Mouse (Mus musculus): ENCODE measurements around the gene Cx3cl1.

Cx3cl1 gene

GRCm38 (mm10) chr8:94801293-94802095 is 29.7 kb downstream of the Cx3cl1 start:
- DNase-seq (ENCODE audit: low spot score), result peak; percentile 63

- no peak for DNase-seq (ENCODE audit: low spot score)
Observed at GRCm38 (mm10) chr8:94802375-94802774, 30.6 kb downstream of the Cx3cl1 start.

GRCm38 (mm10) chr8:94803551-94803950 is 31.7 kb downstream of the Cx3cl1 start:
- no peak for DNase-seq (ENCODE audit: low spot score)

DNA sequence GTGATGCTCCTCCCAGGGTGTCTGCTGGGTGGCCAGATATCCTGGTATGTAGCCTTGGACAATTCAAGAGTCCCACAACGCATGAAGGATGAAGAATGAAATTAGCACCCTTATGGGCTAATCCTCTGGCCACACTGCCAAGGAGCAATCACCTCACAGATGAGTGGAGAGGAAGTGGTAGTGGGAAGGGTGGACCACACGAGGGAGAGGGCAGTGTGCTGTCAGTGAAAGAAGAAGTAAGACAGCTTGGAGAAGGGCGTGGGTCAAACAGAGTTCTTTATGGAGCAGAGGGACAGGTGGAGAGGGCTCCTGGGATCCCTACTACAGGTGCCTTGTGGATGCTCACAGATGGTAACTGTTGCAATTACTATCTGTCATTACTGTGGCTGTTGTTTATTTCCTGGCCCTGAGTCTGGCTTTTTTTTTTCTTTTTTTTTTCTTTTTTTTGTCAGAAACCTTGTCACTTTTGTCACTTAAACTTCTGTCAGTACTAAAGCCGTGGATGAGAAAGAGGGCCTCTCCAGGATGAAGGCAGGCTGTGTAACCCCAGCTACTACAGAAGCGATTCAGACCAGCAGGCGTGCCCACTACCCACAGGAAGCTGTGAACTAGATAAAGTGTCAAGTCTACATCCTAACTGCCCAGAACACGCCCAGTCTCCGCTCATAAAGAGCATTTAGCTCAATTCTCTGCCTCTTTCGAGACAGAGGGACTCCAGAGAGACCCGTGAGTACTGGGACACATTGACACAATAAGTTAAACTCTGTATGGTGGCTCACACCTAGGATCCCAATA is 32.9 kb downstream of the Cx3cl1 start:
- DNase-seq (ENCODE audit: low spot score), result no peak

- DNase-seq (ENCODE audit: low spot score), result no peak
Observed at GRCm38 (mm10) chr8:94805811-94806210, 34.0 kb downstream of the Cx3cl1 start.

DNA sequence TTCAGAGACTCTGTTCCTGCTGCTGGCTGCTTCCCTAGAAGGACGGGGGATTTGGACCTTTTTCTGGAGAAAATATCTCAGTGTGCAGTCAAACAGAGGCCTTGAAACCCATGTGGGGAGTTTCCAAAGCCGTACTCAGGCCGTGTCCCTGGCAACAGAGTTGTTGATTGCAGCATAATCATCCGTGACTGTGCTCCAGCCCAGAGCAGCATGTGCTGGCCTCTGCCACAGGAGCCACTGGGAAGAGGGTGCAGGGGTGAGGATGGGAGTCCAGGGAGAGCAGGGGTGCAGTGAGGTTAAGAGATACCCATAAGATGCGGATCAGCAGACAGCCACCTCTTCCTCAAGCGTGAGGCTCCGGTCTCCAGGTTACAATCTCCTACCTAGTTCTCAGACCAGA is 35.7 kb downstream of the Cx3cl1 start:
- no peak for DNase-seq (ENCODE audit: low spot score)

DNA sequence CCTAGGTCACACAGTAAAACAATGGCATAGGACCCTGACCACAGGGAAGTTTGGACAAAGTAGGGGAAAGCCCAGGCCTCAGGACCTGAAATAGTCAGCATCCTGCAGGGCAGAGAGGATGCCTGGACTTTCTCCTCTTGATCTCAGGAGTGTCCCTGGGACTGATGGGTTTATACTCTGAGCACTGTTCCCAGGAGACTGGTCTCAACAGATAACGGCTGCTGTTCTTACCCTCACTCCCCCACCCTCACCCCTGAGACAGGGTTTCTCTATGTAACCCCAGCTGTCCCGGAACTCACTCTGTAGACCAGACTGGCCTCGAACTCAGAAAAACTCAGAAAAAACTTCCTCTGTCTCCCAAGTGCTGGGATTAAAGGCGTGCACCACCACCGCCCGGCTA is 36.6 kb downstream of the Cx3cl1 start:
- no peak for DNase-seq (ENCODE audit: low spot score)

DNA sequence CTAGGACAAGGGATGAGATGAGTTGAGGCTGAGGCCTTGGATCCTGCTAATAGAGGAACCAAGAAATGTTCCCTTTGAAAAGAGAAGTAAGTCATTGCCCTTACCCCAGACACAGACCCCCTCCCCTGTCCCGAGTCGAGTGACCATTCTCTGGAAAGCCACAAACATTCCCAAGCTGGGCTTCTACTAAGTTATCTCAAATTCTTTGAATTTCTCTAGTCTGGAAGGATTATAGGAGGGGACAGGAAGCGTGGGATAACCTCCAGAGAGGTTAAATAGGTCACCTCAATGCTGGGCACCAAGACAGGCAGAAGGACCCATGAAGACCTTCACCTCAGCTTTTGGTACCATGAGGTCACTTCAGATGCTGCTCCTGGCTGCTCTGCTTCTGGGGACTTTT is 38.3 kb downstream of the Cx3cl1 start, which contains the start of gene Ccl17:
TSS of gene Ccl17 (plus strand) at position 301 of the 400 bp plus-strand sequence.
- no peak for DNase-seq (ENCODE audit: low spot score)

DNA sequence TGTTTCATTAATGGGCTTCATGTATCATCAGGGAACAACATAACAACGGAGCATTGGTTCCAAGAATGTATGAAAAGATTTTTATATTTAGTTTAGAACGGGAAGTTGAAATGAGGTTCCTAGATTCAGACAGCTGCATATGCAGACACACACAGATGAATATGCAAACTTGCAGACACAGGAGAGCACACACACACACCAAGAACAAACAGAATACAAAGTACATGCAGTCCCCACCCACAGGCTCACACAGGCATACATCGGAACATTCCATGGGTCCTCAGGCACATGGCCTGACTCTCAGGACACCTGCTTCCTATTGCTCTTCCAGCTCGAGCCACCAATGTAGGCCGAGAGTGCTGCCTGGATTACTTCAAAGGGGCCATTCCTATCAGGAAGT is 39.0 kb downstream of the Cx3cl1 start:
- DNase-seq (ENCODE audit: low spot score), result no peak

DNA sequence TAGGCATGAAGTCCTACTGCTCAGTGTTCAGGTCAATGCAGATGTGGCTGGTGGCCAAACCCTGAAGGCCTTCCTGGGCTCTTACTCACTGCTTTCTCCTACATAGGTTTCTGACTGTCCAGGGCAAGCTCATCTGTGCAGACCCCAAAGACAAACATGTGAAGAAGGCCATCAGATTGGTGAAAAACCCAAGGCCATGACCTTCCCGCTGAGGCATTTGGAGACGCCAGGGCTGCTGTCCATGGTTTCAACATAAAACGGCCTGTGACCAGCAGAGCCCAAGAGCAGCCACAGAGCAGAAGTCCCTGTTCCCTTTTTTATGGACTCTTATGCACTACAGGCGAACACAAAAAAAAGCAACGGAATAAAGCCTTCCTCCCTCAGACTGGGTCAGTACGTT is 39.8 kb downstream of the Cx3cl1 start:
- DNase-seq (ENCODE audit: low spot score), result no peak

- peak; percentile 90 for DNase-seq (ENCODE audit: low spot score)
Observed at GRCm38 (mm10) chr8:94812645-94813098, 40.9 kb downstream of the Cx3cl1 start.

GRCm38 (mm10) chr8:94814556-94814955 is 42.7 kb downstream of the Cx3cl1 start:
- DNase-seq (ENCODE audit: low spot score), result no peak

DNA sequence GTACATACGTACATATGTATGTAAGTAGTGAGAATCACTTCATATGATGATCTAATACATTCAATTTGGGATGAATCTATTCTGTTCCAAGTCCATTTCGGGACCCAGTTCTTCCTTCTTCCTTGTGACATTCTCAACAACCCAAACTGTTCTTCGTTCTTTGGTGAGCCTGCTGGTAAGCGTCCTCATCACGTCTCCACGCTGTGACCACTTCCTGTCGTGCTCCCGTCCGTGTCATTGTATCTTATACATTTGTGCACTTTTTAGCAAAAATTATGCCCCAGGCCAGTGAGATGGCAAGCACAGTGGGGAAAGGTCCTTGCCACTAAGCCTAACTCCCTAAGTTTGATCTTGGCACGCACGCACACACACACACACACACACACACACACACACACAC is 46.1 kb downstream of the Cx3cl1 start:
- no peak for DNase-seq (ENCODE audit: low spot score)

- no peak for DNase-seq (ENCODE audit: low spot score)
Observed at GRCm38 (mm10) chr8:94819671-94820179, 47.9 kb downstream of the Cx3cl1 start.

DNA sequence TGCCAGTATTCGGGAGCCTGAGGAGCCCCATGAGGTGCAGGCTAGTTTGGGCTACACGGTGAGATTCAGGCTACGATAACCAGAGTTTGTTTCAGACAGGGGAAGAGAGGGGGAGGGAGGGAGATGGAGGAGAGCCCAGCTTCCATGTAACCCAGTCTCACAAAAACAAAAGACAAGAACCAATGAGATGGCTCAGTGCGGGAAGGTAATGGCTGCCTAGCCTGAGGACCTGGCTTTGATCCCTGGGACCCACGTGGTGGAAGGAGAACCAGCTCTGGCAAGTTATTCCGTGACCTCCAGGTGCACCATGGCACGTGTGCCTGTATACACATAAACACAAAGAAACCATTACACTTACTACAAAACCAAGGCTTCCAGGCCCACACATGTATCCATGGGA is 48.7 kb downstream of the Cx3cl1 start:
- DNase-seq (ENCODE audit: low spot score), result no peak

- DNase-seq (ENCODE audit: low spot score), result no peak
Observed at GRCm38 (mm10) chr8:94821381-94821780, 49.6 kb downstream of the Cx3cl1 start.

- DNase-seq (ENCODE audit: low spot score), result peak; percentile 57
Observed at GRCm38 (mm10) chr8:94822637-94823560, 51.1 kb downstream of the Cx3cl1 start.

GRCm38 (mm10) chr8:94825170-94825569 is 53.4 kb downstream of the Cx3cl1 start:
- DNase-seq (ENCODE audit: low spot score), result no peak

- DNase-seq (ENCODE audit: low spot score), result no peak
Observed at GRCm38 (mm10) chr8:94826210-94826609, 54.4 kb downstream of the Cx3cl1 start.

- DNase-seq (ENCODE audit: low spot score), result no peak
Observed at GRCm38 (mm10) chr8:94828284-94828683, 56.5 kb downstream of the Cx3cl1 start.

Data from lung, postnatal 25 days (tissue).